Comparison of ENCODE assay signal across 13 mouse cellular contexts in genomic region chr13:41825379-41825966, GRCm38 (mm10). TPM values are rescaled to one million over a fixed set of nuclear protein-coding genes. Genes with fewer than 3 reads are reported as not detected.
DNase-seq lines count a peak whose midpoint lies in the region; ATAC-seq and TF ChIP-seq lines count a peak whose summit lies in the region.
"Had no signal": no experiment of that assay in that cellular context is flagged by ENCODE, and none has a peak within 500 bp of the region (broad histone marks: within the 10 kb centered on the region; RNA-seq: fewer than 3 reads in every experiment).

No protein-coding gene starts in this region.

- TF ChIP-seq CTCF in CH12.LX (conservative IDR thresholded peaks at IDR 0.05 in 1 of 2, IDR thresholded peaks at IDR 0.05 in 1 of 2; ENCODE audit: low read depth in 2 of 2, low read length in 2 of 2), result no peak

- H3K9ac ChIP-seq in CH12.LX (ENCODE audit: insufficient read depth, low read depth), result no peak overlapping the region
- H3K9ac ChIP-seq in kidney, embryonic 16.5 days (replicated peaks; ENCODE audit: low read length), result no peak overlapping the region
- H3K9ac ChIP-seq in forebrain, embryonic 15.5 days (replicated peaks), result no peak overlapping the region
- H3K9ac ChIP-seq: forebrain, embryonic 12.5 days had no signal

- H3K79me2 ChIP-seq in CH12.LX (replicated peaks; ENCODE audit: control insufficient read depth, extremely low read depth, insufficient read depth, poor library complexity, severe bottlenecking), result no peaks in the 10 kb centered on the region

- TF ChIP-seq POLR2A in CH12.LX (IDR thresholded peaks at IDR 0.05; ENCODE audit: low read depth, low read length), result no peak

- peak; percentile 16 to 19 for DNase-seq in left cerebral cortex, adult 18-20 months (ENCODE audit: low spot score in 2 of 2)
- DNase-seq in left cerebral cortex, postnatal 4 days, result no peak
- peak; percentile 44 for DNase-seq in CH12.LX (ENCODE audit: extremely low read depth)
- peak; percentile 24 to 46 for DNase-seq in thymus, adult 18-20 months
- no peak for DNase-seq in urinary bladder, adult 18-20 months (ENCODE audit: low spot score in 2 of 2)
- DNase-seq: embryo, embryonic 11 days; gastrocnemius, postnatal 25 days; kidney, postnatal 25 days had no signal

- intact Hi-C loops in left cerebral cortex, postnatal 4 days (cut with DNase I), result no loop called here

- peak; percentile 94 for ATAC-seq in inflammation-experienced regulatory T-cells, adult 6 months
- ATAC-seq in kidney, embryonic 16.5 days (ENCODE audit: low FRiP score, low TSS enrichment), result no peak
- no peak for ATAC-seq in forebrain, embryonic 15.5 days (replicated peaks)

- 69% methylated on average over 11 of the region's 11 CpGs for WGBS in kidney, embryonic 16.5 days
- 79% methylated on average over 11 of the region's 11 CpGs for WGBS in forebrain, embryonic 15.5 days

- H3K27ac ChIP-seq in CH12.LX (ENCODE audit: insufficient read depth, low read depth), result no peak overlapping the region
- H3K27ac ChIP-seq in kidney, embryonic 16.5 days (ENCODE audit: low read length), result no peak overlapping the region
- no peak overlapping the region for H3K27ac ChIP-seq in forebrain, embryonic 15.5 days (replicated peaks)
- H3K27ac ChIP-seq: forebrain, embryonic 12.5 days had no signal

- peaks cover 4% of the 10 kb centered on the region for H3K9me3 ChIP-seq in CH12.LX (replicated peaks; ENCODE audit: low read length)
- H3K9me3 ChIP-seq in kidney, embryonic 16.5 days (ENCODE audit: low read length), result no peaks in the 10 kb centered on the region
- no peaks in the 10 kb centered on the region for H3K9me3 ChIP-seq in forebrain, embryonic 15.5 days
- H3K9me3 ChIP-seq: forebrain, embryonic 12.5 days had no signal

- H3K4me2 ChIP-seq in CH12.LX (ENCODE audit: insufficient read depth, low read depth, poor library complexity, severe bottlenecking), result no peak overlapping the region
- H3K4me2 ChIP-seq in kidney, embryonic 16.5 days (replicated peaks; ENCODE audit: low read depth, low read length), result no peak overlapping the region
- H3K4me2 ChIP-seq in forebrain, embryonic 15.5 days (replicated peaks), result no peak overlapping the region
- H3K4me2 ChIP-seq: forebrain, embryonic 12.5 days had no signal

- in situ Hi-C loops in CH12.LX (cut with MboI; ENCODE audit: low pct_ligation_motif_present, low pct_unique_long_range_greater_than_20kb, low sequenced_read_pairs), result no loop called here

- no peak for TF ChIP-seq RAD21 in CH12.LX (IDR thresholded peaks at IDR 0.05; ENCODE audit: low read depth, low read length)

- dilution Hi-C loops in CH12.LX (cut with MboI; ENCODE audit: extremely low pct_ligation_motif_present, extremely low pct_unique_long_range_greater_than_20kb, low sequenced_read_pairs), result no loop called here

- peaks cover 38 to 78% of the 10 kb centered on the region in 2 experiments for H3K4me1 ChIP-seq in CH12.LX (ENCODE audit: control insufficient read depth in 1 of 2, insufficient read depth in 2 of 2)
- H3K4me1 ChIP-seq in kidney, embryonic 16.5 days (ENCODE audit: insufficient read depth, low read length), result no peaks in the 10 kb centered on the region; the same call in 1 of the 2 replicates
- no peaks in the 10 kb centered on the region for H3K4me1 ChIP-seq in forebrain, embryonic 15.5 days

- no peak overlapping the region for H3K4me3 ChIP-seq in CH12.LX (replicated peaks in 1 of 3; ENCODE audit: low read depth in 2 of 3, low read length in 2 of 3, poor library complexity in 1 of 3)
- H3K4me3 ChIP-seq in kidney, embryonic 16.5 days (ENCODE audit: low read length), result no peak overlapping the region
- H3K4me3 ChIP-seq in forebrain, embryonic 15.5 days, result no peak overlapping the region
- H3K4me3 ChIP-seq: forebrain, embryonic 12.5 days had no signal

- no peaks in the 10 kb centered on the region for H3K27me3 ChIP-seq in CH12.LX (replicated peaks)
- H3K27me3 ChIP-seq in kidney, embryonic 16.5 days (ENCODE audit: insufficient read depth, low read length), result no peaks in the 10 kb centered on the region
- H3K27me3 ChIP-seq in forebrain, embryonic 15.5 days, result no peaks in the 10 kb centered on the region
- H3K27me3 ChIP-seq: forebrain, embryonic 12.5 days had no signal

- no peaks in the 10 kb centered on the region for H3K36me3 ChIP-seq in CH12.LX (replicated peaks in 1 of 2; ENCODE audit: control insufficient read depth in 1 of 2, insufficient read depth in 1 of 2, low read length in 1 of 2)
- no peaks in the 10 kb centered on the region for H3K36me3 ChIP-seq in kidney, embryonic 16.5 days (ENCODE audit: insufficient read depth, low read length)
- no peaks in the 10 kb centered on the region for H3K36me3 ChIP-seq in forebrain, embryonic 15.5 days
- H3K36me3 ChIP-seq: forebrain, embryonic 12.5 days had no signal

- TF ChIP-seq EP300 in CH12.LX (IDR thresholded peaks at IDR 0.05; ENCODE audit: low read length), result 0 out of 2 replicates have a peak, but pooled peaks have one; percentile 28

TF ChIP-seq in CH12.LX, 34 proteins besides CTCF, POLR2A, EP300 and RAD21:
- TF ChIP-seq ZKSCAN1 (IDR thresholded peaks at IDR 0.05; ENCODE audit: borderline replicate concordance, low read depth, low read length) (no peak), POLR2AphosphoS2 (IDR thresholded peaks at IDR 0.05; ENCODE audit: low read depth, low read length) (no peak), ELF1 (IDR thresholded peaks at IDR 0.05; ENCODE audit: low read depth, low read length) (no peak), ETS1 (conservative IDR thresholded peaks at IDR 0.05; ENCODE audit: low read depth, low read length) (no peak), USF1 (IDR thresholded peaks at IDR 0.05; ENCODE audit: low read depth, low read length) (no peak), USF2 (conservative IDR thresholded peaks at IDR 0.05; ENCODE audit: low read depth, low read length) (no peak), MXI1 (IDR thresholded peaks at IDR 0.05; ENCODE audit: low read depth, low read length) (no peak), SMC3 (IDR thresholded peaks at IDR 0.05; ENCODE audit: low read depth, low read length) (no peak), BHLHE40 (IDR thresholded peaks at IDR 0.05; ENCODE audit: low read depth, low read length) (no peak), TCF12 (IDR thresholded peaks at IDR 0.05; ENCODE audit: low read depth, low read length) (no peak), CHD1 (IDR thresholded peaks at IDR 0.05; ENCODE audit: low read depth, low read length) (no peak), ZMIZ1 (IDR thresholded peaks at IDR 0.05; ENCODE audit: low read depth, low read length) (no peak), ZNF384 (IDR thresholded peaks at IDR 0.05; ENCODE audit: low read depth, low read length) (no peak), HCFC1 (IDR thresholded peaks at IDR 0.05; ENCODE audit: low read depth, low read length) (no peak), IRF4 (IDR thresholded peaks at IDR 0.05; ENCODE audit: low read depth, low read length) (no peak), SIN3A (IDR thresholded peaks at IDR 0.05; ENCODE audit: low read length) (no peak), TBP (conservative IDR thresholded peaks at IDR 0.05; ENCODE audit: low read depth, low read length) (no peak), MAX (IDR thresholded peaks at IDR 0.05; ENCODE audit: low read length) (no peak)

RNA-seq across cellular contexts. Expression of gene Adtrp, which starts 22.0 kb away (rescaled TPM):
- total RNA-seq in left cerebral cortex, adult 18-20 months (2021), result not detected
- not detected for total RNA-seq in left cerebral cortex, postnatal 4 days (2021)
- total RNA-seq in CH12.LX (2012; rRNA removed) (37.1 and 39.2 TPM in 2 replicates), CH12.LX (2014; rRNA removed) (2.4 and 4.2 TPM in 2 replicates)
- 6.1 and 7.2 TPM in 2 replicates for polyA plus RNA-seq in CH12.LX (2012; ENCODE audit: insufficient read length, low read depth)
- polyA plus RNA-seq in inflammation-experienced regulatory T-cells, adult 6 months (2017; shearing (Covaris generic)), result not detected
- polyA plus RNA-seq in kidney, embryonic 16.5 days (2015; fragmentation: Nextera tagmentation; extraction: Ambion mirVana), result 0.45 and 0.78 TPM in 2 replicates
- not detected in 2 replicates for polyA plus RNA-seq in forebrain, embryonic 15.5 days (2015; fragmentation: Nextera tagmentation; extraction: Ambion mirVana)
- polyA plus RNA-seq: hindbrain, embryonic 11.5 days had no signal

Comparison
In these comparisons a context has a peak if more than half of its experiments do, and no peak if none do; other contexts are left out.
1. DNase-seq: peak in left cerebral cortex, adult 18-20 months (2 of 2), CH12.LX (single experiment) and thymus, adult 18-20 months (2 of 2); none in left cerebral cortex, postnatal 4 days (single experiment) and urinary bladder, adult 18-20 months (0 of 2).